Mouse (Mus musculus) bone marrow, adult 2 months (tissue): Measurements from ENCODE around the gene Aco2.

ENCODE experiments used
- CTCF ChIP-seq: fragments of 200-500 bp; IDR thresholded peaks from 2 replicates; pipeline ENCODE4 v1.5.1; 2011; ENCODE audit warnings: low read length, control low read depth; ENCODE audit not compliant: control insufficient read depth, insufficient read depth
- POLR2A ChIP-seq: fragments of 200-500 bp; IDR thresholded peaks from 2 replicates; pipeline ENCODE4 v1.6.1; 2011; ENCODE audit warnings: low read depth, mild to moderate bottlenecking, control low read depth, low read length, borderline replicate concordance; ENCODE audit not compliant: control insufficient read depth

DNA sequence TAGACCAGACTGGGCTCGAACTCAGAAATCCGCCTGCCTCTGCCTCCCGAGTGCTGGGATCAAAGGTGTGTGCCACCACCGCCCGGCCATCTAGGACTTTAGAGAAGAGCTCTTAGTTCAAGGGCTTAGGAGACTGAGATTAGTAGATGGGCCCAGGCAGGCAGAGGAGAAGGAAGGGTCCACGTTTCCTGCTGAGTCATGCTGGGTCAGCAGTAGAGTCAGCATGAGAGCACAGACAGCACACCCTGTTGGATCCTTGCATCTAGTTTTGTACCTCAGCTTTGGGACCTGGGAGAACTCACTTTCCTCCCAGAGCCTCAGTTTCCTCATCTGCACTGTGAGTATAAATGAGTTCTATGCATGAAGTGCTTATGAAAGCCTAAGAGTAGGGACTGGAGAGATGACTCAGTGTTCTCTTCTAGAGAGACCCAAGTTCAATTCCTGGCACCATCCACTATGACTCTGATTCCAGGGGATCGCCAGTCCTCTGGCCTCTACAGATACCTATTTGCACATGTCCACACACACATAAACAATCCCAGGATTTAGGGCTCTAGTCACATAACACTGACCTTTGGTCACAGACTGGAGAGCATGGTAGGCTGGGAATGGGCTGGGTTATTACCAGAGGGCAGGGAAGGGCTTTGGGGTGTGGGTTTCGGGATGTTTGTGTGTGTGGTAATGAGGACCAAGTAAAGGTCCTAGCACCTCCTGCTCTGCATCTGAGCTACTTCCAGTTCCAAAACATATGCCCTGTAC, 19.9 kb downstream of the Aco2 start:
- TF ChIP-seq POLR2A: no peak
- no peak for TF ChIP-seq CTCF
